Mouse (Mus musculus) adrenal gland (tissue): ENCODE results near the gene Slc38a1.

Experiments used
- intact Hi-C: fragments of 180-260 bp; cut with DNase I; formaldehyde crosslinking; loops from one replicate; pipeline ENCODE4 v1.15.1; 2025
- long read RNA-seq, 2 experiments: library from polyadenylated mRNA; unstranded; transcript quantifications; one replicate each; pipeline ENCODE4 v2.0.0; 2020; ENCODE audit warnings: borderline replicate concordance in 1 of 2; ENCODE audit not compliant: insufficient replicate concordance in 1 of 2

The Slc38a1 gene
- long read RNA-seq, experiment 1, full-length matches to known transcripts = 11 of 13 reads
- long read RNA-seq, experiment 1, partial matches to known transcripts = 0 of 13 reads
- long read RNA-seq, experiment 1, other reads (novel, unspliced or antisense) = 2 of 13 reads
- long read RNA-seq, experiment 2, full-length matches to known transcripts = 17 of 20 reads
- long read RNA-seq, experiment 2, partial matches to known transcripts = 1 of 20 reads
- long read RNA-seq, experiment 2, other reads (novel, unspliced or antisense) = 2 of 20 reads

- intact Hi-C loops = no loop called here
Measured at GRCm38 (mm10) chr15:96642436-96643405, at the start of gene Slc38a1. Slc38a1 (minus strand) TSS chr15:96642913.

- intact Hi-C loops = no loop called here
Measured at GRCm38 (mm10) chr15:96692401-96692800, 49.7 kb upstream of the Slc38a1 start.

- intact Hi-C loops = no loop called here
Measured at GRCm38 (mm10) chr15:96691381-96691780, 48.7 kb upstream of the Slc38a1 start.

GRCm38 (mm10) chr15:96690829-96691228 is 48.1 kb upstream of the Slc38a1 start:
- intact Hi-C loops = no loop called here

- intact Hi-C loops = no loop called here
Measured at GRCm38 (mm10) chr15:96689919-96690318, 47.2 kb upstream of the Slc38a1 start.

- intact Hi-C loops = no loop called here
Measured at GRCm38 (mm10) chr15:96688784-96689318, 46.1 kb upstream of the Slc38a1 start.

GRCm38 (mm10) chr15:96688036-96688435 is 45.3 kb upstream of the Slc38a1 start:
- intact Hi-C loops = no loop called here

- intact Hi-C loops = no loop called here
Measured at GRCm38 (mm10) chr15:96687366-96687765, 44.7 kb upstream of the Slc38a1 start.

- intact Hi-C loops = no loop called here
Measured at GRCm38 (mm10) chr15:96686201-96687159, 43.8 kb upstream of the Slc38a1 start.

- intact Hi-C loops = no loop called here
Measured at GRCm38 (mm10) chr15:96685273-96685672, 42.6 kb upstream of the Slc38a1 start.

GRCm38 (mm10) chr15:96684132-96684830 is 41.6 kb upstream of the Slc38a1 start:
- intact Hi-C loops = no loop called here

- intact Hi-C loops = no loop called here
Measured at GRCm38 (mm10) chr15:96678871-96679773, 36.4 kb upstream of the Slc38a1 start.

GRCm38 (mm10) chr15:96676518-96676917 is 33.8 kb upstream of the Slc38a1 start:
- intact Hi-C loops = no loop called here

- intact Hi-C loops = no loop called here
Measured at GRCm38 (mm10) chr15:96675744-96676143, 33.0 kb upstream of the Slc38a1 start.

GRCm38 (mm10) chr15:96675055-96675454 is 32.3 kb upstream of the Slc38a1 start:
- intact Hi-C loops = no loop called here

- intact Hi-C loops = no loop called here
Measured at GRCm38 (mm10) chr15:96674089-96674488, 31.4 kb upstream of the Slc38a1 start.

GRCm38 (mm10) chr15:96669721-96670120 is 27.0 kb upstream of the Slc38a1 start:
- intact Hi-C loops = loop anchor here (5.0 kb wide), 1 partner anchor 117 kb away; no protein-coding TSS in a partner anchor

- intact Hi-C loops = loop anchor here (5.0 kb wide), 1 partner anchor 114 kb away; no protein-coding TSS in a partner anchor
Measured at GRCm38 (mm10) chr15:96666663-96667062, 23.9 kb upstream of the Slc38a1 start.

- intact Hi-C loops = loop anchor here (5.0 kb wide), 1 partner anchor 114 kb away; no protein-coding TSS in a partner anchor
Measured at GRCm38 (mm10) chr15:96665889-96666288, 23.2 kb upstream of the Slc38a1 start.
